Mouse (Mus musculus): ENCODE results near the gene Osbpl8. TPM values are rescaled to one million over a fixed set of nuclear protein-coding genes. Genes with fewer than 3 reads are reported as not detected.
"Not testable (repeated sequence)": the region's sequence is repeated elsewhere in the genome, so short reads cannot be mapped to it uniquely, and the experiment has no call there.

The Osbpl8 gene
- polyA plus RNA-seq, 1 experiment: 30.1 TPM

GRCm38 (mm10) chr10:111223218-111223830, 58.8 kb downstream of the Osbpl8 start:
- peaks cover 6% of the 10 kb centered on the region for H3K4me1 ChIP-seq (ENCODE audit: control insufficient read depth, insufficient read depth, low read length)
- no peak overlapping the region for H3K4me3 ChIP-seq (ENCODE audit: insufficient read depth, low read length)
- TF ChIP-seq POLR2A (IDR thresholded peaks at IDR 0.05; ENCODE audit: extremely low read depth, insufficient read depth, low read length) (no peak), CTCF (IDR thresholded peaks at IDR 0.05; ENCODE audit: extremely low read depth, insufficient read depth, low read length) (no peak)
- H3K27ac ChIP-seq (ENCODE audit: insufficient read depth, low read length): no peak overlapping the region

- H3K4me3 ChIP-seq (ENCODE audit: insufficient read depth, low read length): no peak overlapping the region
- H3K27ac ChIP-seq (ENCODE audit: insufficient read depth, low read length): no peak overlapping the region
- no peak for TF ChIP-seq CTCF (IDR thresholded peaks at IDR 0.05; ENCODE audit: extremely low read depth, insufficient read depth, low read length)
- no peak for TF ChIP-seq POLR2A (IDR thresholded peaks at IDR 0.05; ENCODE audit: extremely low read depth, insufficient read depth, low read length)
- peaks cover 6% of the 10 kb centered on the region for H3K4me1 ChIP-seq (ENCODE audit: control insufficient read depth, insufficient read depth, low read length)
Observed at GRCm38 (mm10) chr10:111224696-111225095, 60.1 kb downstream of the Osbpl8 start.

DNA sequence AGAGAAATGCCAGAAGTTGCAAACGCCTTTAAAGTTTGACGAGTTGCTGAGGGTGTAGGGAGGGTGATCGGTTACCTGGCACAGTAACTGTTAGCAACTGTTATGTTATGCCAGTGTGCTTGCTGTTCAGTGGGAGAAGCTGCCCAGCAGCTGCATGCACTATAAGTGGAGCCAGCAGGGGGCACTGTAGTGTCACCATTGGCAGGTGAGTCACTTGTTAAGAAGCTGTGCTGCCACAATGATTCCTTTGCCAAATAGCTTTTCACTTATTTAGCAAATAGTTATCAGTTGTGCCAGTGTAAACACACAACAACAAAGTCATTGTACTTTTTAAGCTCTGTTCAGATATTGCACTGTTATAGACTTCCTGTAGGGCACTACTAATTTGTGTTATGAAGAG, 62.0 kb downstream of the Osbpl8 start:
- Histone ChIP-seq H3K4me1 (ENCODE audit: control insufficient read depth, insufficient read depth, low read length) (peaks cover 5% of the 10 kb centered on the region), H3K27ac (ENCODE audit: insufficient read depth, low read length) (no peak overlapping the region), H3K4me3 (ENCODE audit: insufficient read depth, low read length) (no peak overlapping the region)
- TF ChIP-seq POLR2A (IDR thresholded peaks at IDR 0.05; ENCODE audit: extremely low read depth, insufficient read depth, low read length): no peak
- TF ChIP-seq CTCF (IDR thresholded peaks at IDR 0.05; ENCODE audit: extremely low read depth, insufficient read depth, low read length): peak; percentile 88

DNA sequence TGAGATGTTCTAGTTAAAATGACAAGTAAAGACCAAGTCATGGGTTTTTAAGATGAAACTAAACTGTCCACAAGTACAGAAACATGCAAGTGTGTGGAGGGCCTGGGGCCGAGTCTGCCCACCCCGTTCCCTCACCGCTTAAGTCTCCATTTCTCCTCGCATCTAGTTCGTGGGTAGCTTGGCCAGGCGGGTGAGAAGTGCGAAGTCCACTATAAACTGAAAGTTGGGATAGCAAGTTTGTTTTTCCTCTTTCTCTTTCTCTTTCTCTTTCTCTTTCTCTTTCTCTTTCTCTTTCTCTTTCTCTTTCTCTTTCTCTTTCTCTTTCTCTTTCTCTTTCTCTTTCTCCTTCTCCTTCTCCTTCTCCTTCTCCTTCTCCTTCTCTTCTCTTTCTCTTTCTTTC, 67.7 kb downstream of the Osbpl8 start:
- not testable (repeated sequence) for H3K27ac ChIP-seq (ENCODE audit: insufficient read depth, low read length); H3K4me3 ChIP-seq (ENCODE audit: insufficient read depth, low read length); H3K4me1 ChIP-seq (ENCODE audit: control insufficient read depth, insufficient read depth, low read length)

DNA sequence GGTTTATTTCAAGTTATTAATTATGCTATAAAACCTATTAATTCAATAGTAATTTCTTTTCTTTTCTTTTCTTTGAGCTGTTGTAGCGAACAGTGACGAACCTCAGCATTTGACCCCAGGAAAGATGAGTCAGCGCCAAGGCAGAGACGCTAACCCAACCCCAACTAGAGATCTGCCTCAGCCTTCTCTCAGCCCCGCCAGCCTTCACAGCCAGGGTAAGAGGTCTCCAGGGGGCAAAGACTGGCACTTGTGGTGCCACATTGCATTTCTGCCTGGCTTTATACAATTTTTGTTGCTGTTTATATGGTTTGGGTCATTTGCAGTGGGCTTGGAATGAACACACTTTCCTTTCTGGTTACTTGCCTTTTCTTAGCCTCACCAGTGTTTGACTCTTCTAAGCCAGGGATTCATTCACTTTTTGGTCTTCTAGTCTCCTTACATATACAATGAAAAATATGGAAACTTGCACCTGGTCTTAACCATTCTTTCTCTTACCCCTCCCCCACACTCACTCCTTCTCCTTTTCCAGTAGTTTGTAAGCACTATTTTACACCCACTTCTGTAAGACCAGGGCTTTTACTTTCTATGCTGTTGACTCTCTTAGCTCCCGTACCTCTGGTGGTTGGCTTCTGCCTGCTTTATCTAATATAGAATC, 69.1 kb downstream of the Osbpl8 start:
- H3K4me3 ChIP-seq (ENCODE audit: insufficient read depth, low read length): no peak overlapping the region
- peaks cover 6% of the 10 kb centered on the region for H3K4me1 ChIP-seq (ENCODE audit: control insufficient read depth, insufficient read depth, low read length)
- H3K27ac ChIP-seq (ENCODE audit: insufficient read depth, low read length): no peak overlapping the region
- no peak for TF ChIP-seq POLR2A (IDR thresholded peaks at IDR 0.05; ENCODE audit: extremely low read depth, insufficient read depth, low read length)
- TF ChIP-seq CTCF (IDR thresholded peaks at IDR 0.05; ENCODE audit: extremely low read depth, insufficient read depth, low read length): no peak

GRCm38 (mm10) chr10:111234450-111235288, 70.1 kb downstream of the Osbpl8 start:
- TF ChIP-seq CTCF (IDR thresholded peaks at IDR 0.05; ENCODE audit: extremely low read depth, insufficient read depth, low read length) (no peak), POLR2A (IDR thresholded peaks at IDR 0.05; ENCODE audit: extremely low read depth, insufficient read depth, low read length) (no peak)
- peaks cover 8% of the 10 kb centered on the region for H3K4me1 ChIP-seq (ENCODE audit: control insufficient read depth, insufficient read depth, low read length)
- no peak overlapping the region for H3K4me3 ChIP-seq (ENCODE audit: insufficient read depth, low read length)
- H3K27ac ChIP-seq (ENCODE audit: insufficient read depth, low read length): no peak overlapping the region

DNA sequence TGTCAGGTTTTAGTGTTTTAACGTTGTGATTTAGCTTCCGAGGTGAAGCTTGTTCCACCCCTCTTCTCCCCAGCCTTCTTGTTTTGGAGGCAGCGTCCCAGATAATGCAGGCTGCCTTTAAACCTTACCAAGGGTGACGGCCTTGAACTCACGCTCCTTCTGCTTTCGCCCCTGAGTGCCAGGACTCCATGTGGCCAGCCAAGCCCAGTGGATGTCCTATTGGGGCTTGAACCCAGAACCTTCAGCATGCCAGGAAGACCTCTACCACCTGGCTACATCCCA, 70.7 kb downstream of the Osbpl8 start:
- Histone ChIP-seq H3K4me3 (ENCODE audit: insufficient read depth, low read length) (no peak overlapping the region), H3K27ac (ENCODE audit: insufficient read depth, low read length) (no peak overlapping the region), H3K4me1 (ENCODE audit: control insufficient read depth, insufficient read depth, low read length) (peaks cover 8% of the 10 kb centered on the region)
- no peak for TF ChIP-seq CTCF (IDR thresholded peaks at IDR 0.05; ENCODE audit: extremely low read depth, insufficient read depth, low read length)
- TF ChIP-seq POLR2A (IDR thresholded peaks at IDR 0.05; ENCODE audit: extremely low read depth, insufficient read depth, low read length): no peak

- TF ChIP-seq CTCF (IDR thresholded peaks at IDR 0.05; ENCODE audit: extremely low read depth, insufficient read depth, low read length): no peak
- no peak for TF ChIP-seq POLR2A (IDR thresholded peaks at IDR 0.05; ENCODE audit: extremely low read depth, insufficient read depth, low read length)
- Histone ChIP-seq H3K4me1 (ENCODE audit: control insufficient read depth, insufficient read depth, low read length) (peaks cover 11% of the 10 kb centered on the region), H3K4me3 (ENCODE audit: insufficient read depth, low read length) (no peak overlapping the region), H3K27ac (ENCODE audit: insufficient read depth, low read length) (no peak overlapping the region)
Observed at GRCm38 (mm10) chr10:111237434-111237833, 72.9 kb downstream of the Osbpl8 start.

- H3K27ac ChIP-seq (ENCODE audit: insufficient read depth, low read length): no peak overlapping the region
Observed at GRCm38 (mm10) chr10:111242677-111243076, 78.1 kb downstream of the Osbpl8 start.

DNA sequence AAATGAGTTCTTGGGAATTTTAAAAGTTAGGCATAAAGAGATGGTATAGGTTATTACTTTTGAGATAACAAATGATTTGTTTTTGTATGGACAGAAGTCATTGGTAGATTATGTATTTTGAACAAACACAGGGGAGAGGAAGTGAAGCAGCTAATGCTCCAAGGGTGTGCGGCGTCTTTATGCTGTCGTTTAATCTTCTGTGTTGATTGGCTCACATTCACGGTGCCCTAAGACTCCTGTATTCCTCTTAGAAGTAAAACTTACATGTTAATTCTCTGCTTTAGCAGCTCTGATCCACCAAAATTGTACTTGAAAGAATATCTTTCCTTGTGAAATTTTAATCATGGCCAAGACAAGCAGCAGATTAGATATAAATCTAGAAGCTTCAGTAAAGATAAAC, 83.1 kb downstream of the Osbpl8 start:
- Histone ChIP-seq H3K27ac (ENCODE audit: insufficient read depth, low read length) (no peak overlapping the region), H3K4me1 (ENCODE audit: control insufficient read depth, insufficient read depth, low read length) (peaks cover 9% of the 10 kb centered on the region), H3K4me3 (ENCODE audit: insufficient read depth, low read length) (peak overlapping the region; percentile 43; the same call in 1 of the 2 replicates)
- TF ChIP-seq POLR2A (IDR thresholded peaks at IDR 0.05; ENCODE audit: extremely low read depth, insufficient read depth, low read length) (no peak), CTCF (IDR thresholded peaks at IDR 0.05; ENCODE audit: extremely low read depth, insufficient read depth, low read length) (no peak)

More at GRCm38 (mm10) chr10:111242677-111243076, 78.1 kb downstream of the Osbpl8 start:
- no peak overlapping the region for H3K4me3 ChIP-seq (ENCODE audit: insufficient read depth, low read length)
- TF ChIP-seq POLR2A (IDR thresholded peaks at IDR 0.05; ENCODE audit: extremely low read depth, insufficient read depth, low read length) (no peak), CTCF (IDR thresholded peaks at IDR 0.05; ENCODE audit: extremely low read depth, insufficient read depth, low read length) (no peak)
- H3K4me1 ChIP-seq (ENCODE audit: control insufficient read depth, insufficient read depth, low read length): peaks cover 14% of the 10 kb centered on the region

Data from cortical plate, adult 2 months (tissue).